Mouse (Mus musculus) liver, adult (tissue): ENCODE data around the gene Snx30.

Source experiments
- GATA4 ChIP-seq: IDR thresholded peaks from 2 replicates; pipeline ENCODE4 v1.6.1; 2014; ENCODE audit warnings: mild to moderate bottlenecking, low read length; ENCODE audit not compliant: insufficient replicate concordance

Gene Snx30

DNA sequence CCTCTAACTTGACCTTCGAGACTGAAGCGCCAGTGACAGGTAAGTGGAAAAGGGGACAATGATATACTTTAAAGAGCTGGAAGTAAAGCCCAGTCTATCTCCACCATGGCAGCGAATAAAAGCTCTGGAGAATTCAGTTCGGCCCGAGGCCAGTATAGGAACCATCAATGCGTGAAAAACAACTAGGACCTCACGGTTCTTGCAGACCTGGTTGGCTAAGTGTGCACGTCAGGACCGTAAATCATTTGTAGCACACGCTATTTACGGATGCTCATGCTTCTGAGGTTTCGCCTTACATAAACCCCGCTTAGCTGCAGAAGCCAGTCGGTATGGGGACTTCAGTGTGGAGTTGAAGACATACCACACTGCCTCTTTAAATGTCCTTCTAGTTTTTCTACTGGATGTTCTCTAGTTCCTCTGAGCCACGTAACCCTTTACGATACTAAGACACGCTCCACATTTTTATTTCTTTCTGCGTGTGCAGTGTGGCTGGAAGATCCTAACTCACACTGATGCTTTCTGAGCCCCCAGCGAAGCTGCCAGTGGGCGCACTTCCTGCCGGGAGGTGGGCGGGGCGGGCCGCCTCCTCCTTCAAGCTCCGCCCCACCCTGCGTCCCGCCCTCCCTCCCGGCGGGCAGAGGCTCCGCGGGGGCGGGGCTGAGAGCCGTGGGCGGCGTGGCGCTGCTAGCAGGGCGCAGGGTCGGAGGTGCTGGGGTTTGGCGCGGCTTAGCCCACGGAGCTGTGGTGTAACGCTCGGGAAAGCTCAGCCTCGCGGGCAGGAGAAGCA lies at the start of gene Snx30:
TSS of gene Snx30 (plus strand) at position 660 of the 787 bp plus-strand sequence.
- no peak for TF ChIP-seq GATA4

DNA sequence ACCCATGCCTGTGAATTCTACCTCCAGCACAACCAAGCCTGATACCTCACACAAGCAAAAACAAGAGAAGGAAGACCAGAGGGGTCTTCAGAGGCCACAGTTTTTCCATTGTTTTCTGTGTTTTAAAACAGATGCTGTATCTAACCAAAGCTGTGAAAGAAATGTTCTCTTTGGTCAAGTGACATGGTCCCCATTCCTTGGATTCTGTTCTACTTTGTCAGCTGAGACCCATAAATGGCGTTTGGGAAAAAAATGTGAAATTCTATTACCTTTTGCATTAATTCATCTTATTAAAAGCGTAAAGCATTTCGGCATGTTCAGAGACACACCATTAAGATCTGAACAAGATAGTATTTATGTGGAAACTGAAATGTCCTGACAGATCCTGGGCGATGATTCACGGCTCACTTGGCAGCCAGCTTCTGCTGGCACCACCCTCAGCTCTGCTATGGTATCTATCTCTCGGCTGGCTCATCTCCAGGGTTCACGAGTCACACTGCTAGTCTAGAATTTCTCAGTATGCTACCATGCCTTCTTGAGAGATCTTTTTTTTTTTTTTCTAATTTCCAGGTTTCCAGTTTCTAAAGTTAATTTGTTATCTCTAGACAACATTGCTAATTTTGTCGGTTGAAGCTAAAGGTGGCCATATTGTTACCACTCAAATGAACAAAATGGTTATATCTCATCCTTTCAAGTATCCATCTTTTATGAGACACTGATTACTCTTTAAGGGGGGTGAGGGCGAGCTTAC lies 49.1 kb upstream of the Snx30 start:
- no peak for TF ChIP-seq GATA4

DNA sequence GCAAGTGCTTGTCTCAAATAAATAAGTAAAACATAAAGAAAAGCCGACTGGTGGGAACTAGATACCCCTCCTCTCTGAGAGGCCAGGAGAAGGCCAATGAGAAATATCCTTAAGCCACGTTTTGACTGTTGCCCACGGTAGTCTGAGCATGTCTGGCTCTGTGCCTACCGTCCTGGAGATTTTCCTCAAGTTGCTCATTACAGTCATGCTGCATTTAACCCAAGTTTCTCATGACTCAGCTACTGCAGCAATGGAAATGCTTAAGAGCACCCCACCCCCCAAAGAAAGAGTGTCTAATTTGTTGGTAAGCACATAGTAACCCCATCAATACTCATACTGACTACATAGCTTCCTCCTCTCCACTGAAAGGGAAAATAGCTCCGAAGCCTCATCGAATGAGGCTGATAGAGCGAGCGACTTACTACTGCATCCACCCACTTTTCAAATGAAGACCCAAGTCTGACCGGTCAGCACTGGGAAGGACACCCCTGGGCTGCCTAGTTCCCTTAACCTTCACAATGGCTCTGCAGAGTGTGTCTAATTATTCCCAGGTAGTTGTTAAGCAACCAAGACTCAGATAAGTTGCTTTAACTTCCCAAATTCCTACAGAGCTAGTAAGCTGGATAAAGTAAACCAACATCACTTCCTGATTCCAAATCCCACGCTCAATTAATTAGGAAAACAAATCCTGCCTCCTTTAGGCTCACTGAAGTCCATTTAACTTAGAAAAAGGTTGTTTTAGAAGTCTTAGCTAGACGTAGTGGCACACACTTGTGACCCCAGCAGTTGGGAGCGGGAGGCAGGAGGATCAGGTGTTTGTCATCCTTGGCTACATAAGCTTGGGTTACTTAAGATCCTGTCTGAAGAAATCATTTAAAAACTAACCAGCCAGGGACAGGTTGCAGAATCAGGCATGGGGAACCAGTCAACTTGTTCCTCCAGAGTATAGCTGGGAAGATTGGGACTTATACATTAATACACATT lies 47.9 kb upstream of the Snx30 start:
- no peak for TF ChIP-seq GATA4

DNA sequence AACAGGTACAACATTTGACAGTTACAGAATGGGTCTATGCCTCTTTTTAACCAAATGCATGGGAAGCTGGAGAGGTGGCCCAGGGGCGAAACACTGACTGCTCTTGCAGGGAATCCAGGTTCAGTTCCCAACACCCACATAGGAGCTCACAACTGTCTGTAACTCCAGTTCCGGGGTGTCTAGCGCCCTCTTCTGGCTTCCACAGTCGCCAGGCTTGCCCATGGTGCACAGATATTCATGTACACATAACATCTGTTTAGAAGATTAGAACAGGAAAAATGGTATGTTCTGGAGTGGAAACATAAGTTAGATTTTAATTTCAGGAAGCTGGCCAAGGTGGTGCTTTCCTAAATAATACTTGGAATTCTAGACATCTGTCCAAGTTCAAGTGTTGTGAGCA lies 45.6 kb upstream of the Snx30 start:
- TF ChIP-seq GATA4 = no peak

DNA sequence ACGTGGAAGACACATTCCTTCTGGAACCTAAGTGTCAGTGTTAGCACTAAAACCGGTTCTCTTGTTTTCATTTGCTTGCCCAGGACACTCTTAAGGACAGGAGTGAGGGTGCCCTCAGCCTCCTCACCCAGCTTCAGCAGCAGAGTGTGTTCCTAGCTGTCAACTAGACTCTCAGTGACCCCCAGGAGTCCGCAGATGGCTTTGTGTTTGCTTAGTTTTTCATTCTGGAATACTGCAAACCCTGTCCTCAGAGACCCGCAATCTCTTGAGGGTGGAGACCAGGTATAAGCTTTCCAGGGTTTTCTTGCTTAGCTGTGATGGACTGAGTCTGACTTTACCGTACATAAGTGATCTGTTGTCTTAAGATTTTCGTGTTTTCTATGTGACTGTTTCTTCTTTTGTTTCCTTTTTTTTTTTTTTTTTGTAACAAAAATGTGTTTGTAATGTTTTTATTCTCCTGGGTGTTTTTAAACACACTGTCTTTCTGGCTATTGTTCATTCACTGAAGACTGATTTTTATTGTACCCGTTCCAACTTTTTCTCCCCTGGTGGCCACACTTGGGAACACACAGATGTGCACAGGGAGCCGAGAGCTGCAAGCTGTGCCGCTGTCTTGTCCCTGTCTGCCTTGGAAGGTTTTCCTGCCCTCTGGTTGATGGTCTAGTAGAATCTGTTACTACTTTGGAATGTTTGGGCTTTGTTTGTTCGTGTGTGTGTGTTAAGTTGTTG lies 44.8 kb upstream of the Snx30 start:
- no peak for TF ChIP-seq GATA4

DNA sequence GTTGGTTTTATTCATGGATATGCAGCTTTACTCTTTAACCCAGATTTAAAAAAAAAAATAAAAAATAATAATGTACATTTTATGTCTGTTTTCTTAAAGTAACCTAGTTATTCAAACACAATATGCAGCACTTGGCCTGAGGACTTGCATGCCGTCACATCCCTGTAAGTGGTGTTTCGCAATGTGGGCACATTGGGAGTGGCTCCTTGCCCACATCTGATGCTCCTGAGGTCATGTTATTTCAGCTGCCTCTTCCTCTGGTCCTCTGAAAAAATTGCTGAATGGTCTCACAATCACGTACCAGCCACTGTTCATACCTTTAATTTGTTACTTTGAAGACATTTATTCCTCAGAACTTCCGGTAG lies 44.3 kb upstream of the Snx30 start:
- TF ChIP-seq GATA4 = no peak

DNA sequence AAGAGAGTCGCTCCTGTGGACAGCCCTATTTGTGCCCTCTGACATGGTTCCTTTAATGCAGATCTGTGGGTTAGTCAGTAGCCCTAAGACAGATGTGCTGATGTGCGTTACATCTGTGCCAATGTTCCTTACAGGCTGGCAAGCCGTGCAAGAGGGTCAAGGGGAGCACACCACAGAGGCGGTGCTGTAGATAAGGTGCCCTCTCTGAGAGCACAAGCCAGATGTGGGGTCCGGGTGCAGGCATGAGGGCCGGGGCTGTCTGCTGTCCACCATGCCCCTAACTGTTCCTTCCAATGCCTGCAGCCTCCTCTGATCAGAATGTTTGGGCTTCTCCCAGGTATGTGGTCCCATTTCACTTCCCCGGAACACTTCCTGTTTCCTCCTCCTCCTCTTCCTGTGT lies 40.7 kb upstream of the Snx30 start:
- TF ChIP-seq GATA4 = no peak

DNA sequence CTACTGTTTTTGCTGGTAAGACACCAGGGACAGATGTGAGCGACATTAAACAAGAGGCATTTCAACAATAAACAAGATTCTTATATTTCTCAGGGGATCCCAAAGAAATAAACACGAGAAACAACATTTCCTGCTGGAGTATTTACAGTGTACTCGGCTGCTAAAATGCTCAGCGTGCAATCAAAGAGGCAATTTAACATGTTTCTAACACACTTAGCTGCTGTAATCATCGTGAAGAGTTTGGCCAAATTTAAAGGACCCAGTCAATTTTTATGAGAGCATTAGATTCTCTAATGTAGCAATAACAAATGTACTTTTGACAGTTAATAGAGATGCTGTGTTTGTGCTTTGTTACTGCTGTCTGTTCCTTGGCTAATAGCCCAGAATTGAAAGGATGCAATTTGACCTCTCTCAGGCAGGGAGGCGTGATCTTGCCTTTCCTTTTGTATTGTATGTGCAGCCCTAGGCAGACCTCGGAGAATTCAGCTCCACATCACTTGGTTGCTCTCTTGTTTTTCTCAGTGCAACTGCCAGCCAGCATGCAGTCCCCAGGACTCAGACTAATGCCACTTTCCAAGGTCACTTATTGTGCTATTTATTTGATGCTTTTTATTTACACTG lies 40.1 kb upstream of the Snx30 start:
- TF ChIP-seq GATA4 = no peak

DNA sequence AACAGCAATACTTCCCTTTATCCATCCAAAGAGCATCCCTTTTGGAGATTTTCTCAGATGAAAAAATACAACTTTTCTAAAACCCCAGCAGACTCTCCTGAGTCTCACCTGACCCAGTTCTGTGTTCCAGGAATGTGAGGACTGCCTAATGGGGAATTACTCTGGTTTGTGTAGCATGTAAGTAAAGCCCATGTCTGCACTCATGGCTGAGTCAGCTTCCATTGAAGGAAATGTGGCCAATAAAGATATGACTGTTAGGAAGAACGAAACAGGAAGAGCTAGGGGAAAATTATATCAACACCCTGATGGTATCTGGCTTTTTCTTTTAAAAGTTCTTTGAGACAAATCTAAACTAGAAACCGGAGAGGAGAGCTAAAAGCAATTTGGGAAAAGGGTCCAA lies 37.9 kb upstream of the Snx30 start:
- no peak; the same call in 1 of the 2 replicates for TF ChIP-seq GATA4

DNA sequence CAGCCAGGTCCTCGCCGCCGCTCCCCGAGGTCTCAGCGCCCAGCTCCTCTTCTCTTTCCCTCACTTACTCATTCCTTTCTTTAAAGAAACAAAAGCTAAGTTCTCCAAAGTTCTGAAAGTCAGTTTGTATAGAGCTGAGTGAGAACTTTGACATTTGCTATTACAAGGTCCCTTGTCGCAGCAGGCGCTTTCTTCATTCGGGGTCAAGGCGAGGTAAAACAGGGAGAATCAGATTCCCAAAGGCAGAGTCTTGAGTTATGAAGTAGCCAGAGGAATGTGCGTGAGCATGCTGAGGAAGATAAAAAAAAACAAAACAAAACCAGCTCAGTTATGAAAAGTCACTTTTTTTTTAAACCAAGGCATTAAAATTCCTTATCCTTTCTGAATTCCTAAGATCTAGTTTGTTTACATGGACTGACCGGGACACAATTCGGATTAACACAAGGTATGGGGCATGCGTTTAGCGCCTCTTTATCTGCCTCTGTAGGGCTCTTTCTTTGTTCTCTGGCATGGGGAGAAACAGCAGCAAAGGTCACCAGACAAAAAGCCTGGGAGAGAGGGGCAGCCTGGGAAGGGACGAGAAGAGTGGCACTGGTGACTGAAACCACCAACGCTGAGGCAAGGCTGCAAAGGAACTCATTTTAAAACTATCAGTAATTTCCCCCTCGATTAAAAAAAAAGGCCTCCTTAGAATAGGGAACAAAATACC lies 33.3 kb upstream of the Snx30 start:
- TF ChIP-seq GATA4 = no peak

DNA sequence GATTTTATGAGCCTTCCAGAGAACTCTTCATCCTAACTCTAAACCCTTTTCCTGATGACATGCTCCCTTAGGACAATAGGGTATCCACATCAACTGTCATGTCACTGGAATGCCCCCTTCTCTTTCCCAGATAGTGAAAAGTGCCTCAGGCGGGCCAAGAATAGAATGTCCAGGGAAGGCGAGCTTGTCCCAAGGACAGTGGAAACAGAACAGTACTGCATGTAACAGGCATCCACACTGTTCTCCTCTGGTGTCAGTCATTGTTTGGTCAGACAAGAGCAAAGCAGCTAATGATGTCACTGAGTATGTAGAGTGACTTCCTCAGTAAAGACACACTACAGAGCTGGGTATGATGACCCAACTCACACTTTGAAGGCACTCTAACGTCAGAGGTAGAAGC lies 27.8 kb upstream of the Snx30 start:
- no peak for TF ChIP-seq GATA4

DNA sequence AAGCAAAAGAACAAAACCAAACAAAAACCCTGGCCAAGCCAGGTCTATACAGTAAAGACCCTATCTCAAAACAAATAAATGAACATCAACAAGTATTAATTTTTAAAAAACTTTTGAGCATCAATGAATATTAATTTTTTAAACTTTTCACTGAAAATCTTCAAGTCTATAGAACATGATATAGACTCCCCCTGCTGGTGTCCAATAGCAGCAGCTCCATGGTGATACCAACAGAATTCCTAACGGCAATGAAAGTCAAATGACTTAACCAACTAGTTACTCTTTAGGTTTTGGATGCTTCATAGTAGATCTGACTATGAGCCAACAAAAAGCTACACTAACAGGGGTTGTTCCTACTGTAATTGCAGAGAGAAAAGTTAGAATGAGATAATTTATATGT lies 25.1 kb upstream of the Snx30 start:
- no peak for TF ChIP-seq GATA4

DNA sequence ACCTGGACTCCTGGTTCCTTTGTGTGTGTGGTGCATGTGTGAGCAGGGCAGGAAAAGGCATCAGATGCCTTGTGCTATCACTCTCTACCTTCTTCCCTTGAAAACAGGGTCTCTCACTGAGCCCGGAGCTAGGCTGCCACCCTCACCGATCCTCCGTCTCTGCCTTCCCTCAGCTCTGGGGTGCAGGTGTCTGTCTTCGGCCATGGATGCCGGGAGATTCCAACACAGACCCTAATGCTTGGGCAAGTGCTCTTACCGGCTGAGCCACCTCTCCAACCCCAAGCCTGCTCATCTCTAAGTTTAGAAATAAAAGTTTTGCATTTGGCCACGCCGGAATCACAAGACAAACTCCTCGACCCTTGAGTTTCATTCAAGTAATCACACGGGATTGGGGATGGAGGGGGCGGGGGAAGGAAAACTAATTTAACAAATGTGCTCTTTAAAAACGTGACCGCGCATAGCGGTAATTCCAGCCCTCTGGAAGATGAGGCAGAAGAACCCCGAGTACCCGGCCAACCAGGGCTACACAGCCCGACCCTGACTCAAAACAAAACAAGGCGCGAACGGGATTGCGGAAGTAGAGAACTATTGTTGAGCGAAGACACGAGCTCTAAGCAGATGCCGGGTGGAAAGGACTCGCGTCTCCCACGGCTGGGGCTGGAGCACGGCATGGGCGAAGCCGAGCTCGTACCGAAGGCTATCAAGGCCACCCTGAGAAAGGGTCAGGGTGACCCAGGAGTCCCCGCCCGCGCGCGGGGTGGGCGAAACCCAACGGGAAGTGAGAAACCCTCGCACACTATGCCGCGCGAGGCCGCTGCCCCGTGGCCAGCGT lies 22.6 kb upstream of the Snx30 start:
- no peak for TF ChIP-seq GATA4
